Mouse (Mus musculus) G1E (cell line): ENCODE measurements around the gene Plcxd2.

Experiments used
- CTCF ChIP-seq: IDR thresholded peaks from 2 replicates; pipeline ENCODE4 v1.5.1; 2012; ENCODE audit warnings: low read depth, low read length, inconsistent platforms, mixed read lengths
- POLR2AphosphoS5 ChIP-seq: IDR thresholded peaks from 2 replicates; pipeline ENCODE4 v1.6.1; 2012; ENCODE audit warnings: low read depth, low read length, inconsistent platforms; ENCODE audit not compliant: insufficient replicate concordance
- TAL1 ChIP-seq: conservative IDR thresholded peaks from 2 replicates; pipeline ENCODE4 v1.6.1; 2012; ENCODE audit warnings: low read depth, low read length, inconsistent platforms, mixed read lengths

GRCm38 (mm10) chr16:46022189-46022928 is 12.3 kb upstream of the Plcxd2 start:
- TF ChIP-seq CTCF (no peak), POLR2AphosphoS5 (no peak), TAL1 (no peak)
